Mouse (Mus musculus) testis, adult 2 months (tissue): ENCODE data around the gene Myo1b.

ENCODE experiments used
- CTCF ChIP-seq: fragments of 200-500 bp; IDR thresholded peaks from 2 replicates; pipeline ENCODE4 v1.5.1; 2012; ENCODE audit warnings: low read depth, mild to moderate bottlenecking, inconsistent platforms, low read length, moderate library complexity; ENCODE audit not compliant: control insufficient read depth, insufficient read depth, insufficient replicate concordance
- POLR2A ChIP-seq: fragments of 200-500 bp; IDR thresholded peaks from 2 replicates; pipeline ENCODE4 v1.6.1; 2012; ENCODE audit warnings: low read depth, mild to moderate bottlenecking, inconsistent platforms, low read length, moderate library complexity; ENCODE audit not compliant: control insufficient read depth

DNA sequence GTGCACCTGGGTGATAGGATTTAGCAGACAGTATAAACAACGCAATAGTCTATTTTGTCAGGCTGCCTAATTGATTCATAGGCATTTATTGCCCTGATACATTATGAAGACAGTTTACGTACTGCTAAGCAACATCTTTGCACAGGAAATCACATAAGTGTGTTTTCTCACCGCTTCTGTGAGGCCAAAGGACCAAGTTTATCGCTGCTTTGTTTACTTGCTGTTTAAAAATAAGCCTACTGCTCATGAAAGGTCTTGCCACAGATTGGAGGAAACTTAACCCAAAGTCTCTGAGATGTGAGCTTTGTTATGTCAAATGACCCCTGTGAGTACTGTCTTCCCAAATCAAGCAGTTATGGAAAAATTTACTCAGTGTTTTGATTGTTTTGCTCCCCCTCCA lies 187.1 kb downstream of the Myo1b start:
- TF ChIP-seq POLR2A (no peak), CTCF (no peak)
